Mouse (Mus musculus): ENCODE measurements around the gene Plcxd1. TPM values are rescaled to one million over a fixed set of nuclear protein-coding genes. Genes with fewer than 3 reads are reported as not detected.

Plcxd1 gene
- polyA plus RNA-seq, 1 experiment from 2014 or later, result 12.8 TPM

DNA sequence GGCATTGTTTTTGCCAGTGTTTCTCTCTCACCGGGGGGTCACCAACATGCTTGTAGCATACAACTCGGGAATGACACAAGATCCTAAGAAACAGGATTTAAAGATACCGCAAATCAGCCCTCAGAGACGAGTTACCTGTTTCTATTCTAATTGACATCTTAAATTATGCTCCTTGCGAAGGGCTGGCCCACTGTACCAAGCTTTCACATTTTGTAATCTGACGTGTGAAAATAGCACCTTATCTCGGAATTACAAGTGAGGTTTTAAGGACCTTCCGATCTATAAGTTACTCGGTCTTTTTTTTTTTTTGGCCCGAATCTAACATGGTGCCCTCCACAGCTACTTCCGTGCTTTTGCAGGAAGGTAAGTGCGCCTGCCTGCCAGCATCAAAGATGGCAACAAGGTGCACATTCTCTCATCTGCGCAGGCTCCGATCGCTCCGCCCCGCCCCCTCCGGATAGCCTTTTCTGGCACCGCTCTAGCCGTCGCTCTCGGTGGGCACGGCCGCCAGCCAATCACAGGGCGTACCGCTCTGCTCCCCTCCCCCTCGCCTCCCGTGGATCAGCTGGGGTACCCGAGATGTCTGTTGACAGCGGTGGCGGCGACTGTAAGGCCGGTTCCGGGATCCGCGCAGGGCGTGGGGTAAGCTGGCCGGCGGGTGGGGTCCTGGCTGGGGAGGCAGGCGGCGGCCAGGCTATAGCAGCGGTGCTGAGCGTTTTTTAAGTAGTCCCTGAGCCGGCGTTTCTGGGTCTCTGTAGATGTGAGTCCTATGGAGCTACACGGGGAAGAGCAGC is 35.7 kb downstream of the Plcxd1 start, which contains the start of gene Chfr:
Gene Chfr (plus strand): TSS at position 550 of the 794 bp plus-strand sequence.
- Histone ChIP-seq H3K4me3 (ENCODE audit: low read depth, low read length) (peak within 1 kb of the TSS; percentile 81), H3K4me2 (replicated peaks; ENCODE audit: low read depth) (peak within 1 kb of the TSS; percentile 77), H3K27me3 (ENCODE audit: control insufficient read depth, insufficient read depth, low read length) (no peaks in the 10 kb centered on the region), H3K36me3 (ENCODE audit: control insufficient read depth, insufficient read depth, low read length) (no peaks in the 10 kb centered on the region), H3K27ac (replicated peaks) (peak within 1 kb of the TSS; percentile 89), H3K9ac (ENCODE audit: low read length) (peak within 1 kb of the TSS; percentile 84), H3K9me3 (ENCODE audit: control insufficient read depth, low read length) (0 out of 2 replicates have a peak, but pooled peaks cover 3% of the 10 kb centered on the region), H3K4me1 (replicated peaks; ENCODE audit: control insufficient read depth, insufficient read depth) (no peaks in the 10 kb centered on the region)
- WGBS, result 3% methylated on average over 46 of the region's 46 CpGs
- DNase-seq (ENCODE audit: low spot score) (peak; percentile 99), ATAC-seq (ENCODE audit: low FRiP score, low TSS enrichment) (peak; percentile 100)
- TF ChIP-seq CTCF (IDR thresholded peaks at IDR 0.05; ENCODE audit: low read depth) (0 out of 2 replicates have a peak, but pooled peaks have one; percentile 24), EP300 (optimal IDR thresholded peaks at IDR 0.05) (peak; percentile 73)

- ATAC-seq (ENCODE audit: low FRiP score, low TSS enrichment), result peak; percentile 30; the same call in 1 of the 2 replicates
- DNase-seq (ENCODE audit: low spot score), result no peak
- Histone ChIP-seq H3K27ac (replicated peaks) (peak overlapping the region; percentile 89), H3K36me3 (ENCODE audit: control insufficient read depth, insufficient read depth, low read length) (no peaks in the 10 kb centered on the region), H3K4me1 (replicated peaks; ENCODE audit: control insufficient read depth, insufficient read depth) (no peaks in the 10 kb centered on the region), H3K4me3 (ENCODE audit: low read depth, low read length) (peak overlapping the region; percentile 81), H3K4me2 (replicated peaks; ENCODE audit: low read depth) (peak overlapping the region; percentile 77), H3K9me3 (ENCODE audit: control insufficient read depth, low read length) (0 out of 2 replicates have a peak, but pooled peaks cover 3% of the 10 kb centered on the region), H3K9ac (ENCODE audit: low read length) (peak overlapping the region; percentile 84), H3K27me3 (ENCODE audit: control insufficient read depth, insufficient read depth, low read length) (no peaks in the 10 kb centered on the region)
- 4% methylated on average over 18 of the region's 18 CpGs for WGBS
- no peak for TF ChIP-seq EP300 (optimal IDR thresholded peaks at IDR 0.05)
- no peak for TF ChIP-seq CTCF (IDR thresholded peaks at IDR 0.05; ENCODE audit: low read depth)
These were observed 36.3 kb downstream of the Plcxd1 start for GRCm38 (mm10) chr5:110136087-110136464.

- Histone ChIP-seq H3K9me3 (ENCODE audit: control insufficient read depth, low read length) (0 out of 2 replicates have a peak, but pooled peaks cover 3% of the 10 kb centered on the region), H3K9ac (ENCODE audit: low read length) (no peak overlapping the region)
- ATAC-seq (ENCODE audit: low FRiP score, low TSS enrichment), result no peak
These were observed 38.0 kb downstream of the Plcxd1 start for GRCm38 (mm10) chr5:110137816-110138215.

DNA sequence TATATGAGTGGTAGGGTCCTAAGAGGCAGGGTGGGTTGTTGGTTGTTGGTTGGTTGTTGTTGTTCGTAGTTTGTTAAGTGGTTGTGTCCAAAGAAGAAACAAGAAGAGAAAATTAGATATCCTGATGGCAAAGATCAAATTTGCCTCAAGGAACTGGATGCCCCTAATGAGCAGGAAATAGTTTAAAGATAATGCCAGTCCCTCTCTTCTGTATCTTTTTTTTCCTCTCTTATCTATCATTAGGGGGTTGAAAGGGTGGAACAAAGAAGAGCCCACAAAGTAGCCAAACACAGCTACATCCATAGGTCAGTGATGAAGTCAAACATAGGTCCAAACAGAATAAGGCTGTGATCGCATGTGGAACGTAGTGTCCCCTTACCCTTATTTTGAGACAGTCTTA is 39.6 kb downstream of the Plcxd1 start:
- WGBS, result 94% methylated on average over 3 of the region's 3 CpGs
- TF ChIP-seq CTCF (IDR thresholded peaks at IDR 0.05; ENCODE audit: low read depth) (no peak), EP300 (optimal IDR thresholded peaks at IDR 0.05) (no peak)
- DNase-seq (ENCODE audit: low spot score), result no peak
- Histone ChIP-seq H3K27me3 (ENCODE audit: control insufficient read depth, insufficient read depth, low read length) (no peaks in the 10 kb centered on the region), H3K4me2 (replicated peaks; ENCODE audit: low read depth) (no peak overlapping the region), H3K4me1 (replicated peaks; ENCODE audit: control insufficient read depth, insufficient read depth) (no peaks in the 10 kb centered on the region), H3K27ac (replicated peaks) (no peak overlapping the region), H3K4me3 (ENCODE audit: low read depth, low read length) (no peak overlapping the region), H3K9ac (ENCODE audit: low read length) (no peak overlapping the region), H3K9me3 (ENCODE audit: control insufficient read depth, low read length) (no peaks in the 10 kb centered on the region), H3K36me3 (ENCODE audit: control insufficient read depth, insufficient read depth, low read length) (peaks cover 4% of the 10 kb centered on the region)
- no peak for ATAC-seq (ENCODE audit: low FRiP score, low TSS enrichment)

More at GRCm38 (mm10) chr5:110137816-110138215, 38.0 kb downstream of the Plcxd1 start:
- no peaks in the 10 kb centered on the region for H3K27me3 ChIP-seq (ENCODE audit: control insufficient read depth, insufficient read depth, low read length)
- DNase-seq (ENCODE audit: low spot score), result no peak
- no peak overlapping the region for H3K4me2 ChIP-seq (replicated peaks; ENCODE audit: low read depth)
- H3K4me1 ChIP-seq (replicated peaks; ENCODE audit: control insufficient read depth, insufficient read depth), result no peaks in the 10 kb centered on the region
- no peak overlapping the region for H3K27ac ChIP-seq (replicated peaks)
- 99% methylated on average over 3 of the region's 3 CpGs for WGBS
- TF ChIP-seq EP300 (optimal IDR thresholded peaks at IDR 0.05) (no peak), CTCF (IDR thresholded peaks at IDR 0.05; ENCODE audit: low read depth) (no peak)
- H3K36me3 ChIP-seq (ENCODE audit: control insufficient read depth, insufficient read depth, low read length), result no peaks in the 10 kb centered on the region
- no peak overlapping the region for H3K4me3 ChIP-seq (ENCODE audit: low read depth, low read length)

- H3K36me3 ChIP-seq (ENCODE audit: control insufficient read depth, insufficient read depth, low read length), result peaks cover 4% of the 10 kb centered on the region
- DNase-seq (ENCODE audit: low spot score) (no peak), ATAC-seq (ENCODE audit: low FRiP score, low TSS enrichment) (no peak)
- no peaks in the 10 kb centered on the region for H3K27me3 ChIP-seq (ENCODE audit: control insufficient read depth, insufficient read depth, low read length)
- no peak overlapping the region for H3K9ac ChIP-seq (ENCODE audit: low read length)
- no peaks in the 10 kb centered on the region for H3K9me3 ChIP-seq (ENCODE audit: control insufficient read depth, low read length)
- no peak overlapping the region for H3K4me3 ChIP-seq (ENCODE audit: low read depth, low read length)
- H3K27ac ChIP-seq (replicated peaks), result no peak overlapping the region
- 90% methylated on average over 7 of the region's 7 CpGs for WGBS
- H3K4me2 ChIP-seq (replicated peaks; ENCODE audit: low read depth), result no peak overlapping the region
- H3K4me1 ChIP-seq (replicated peaks; ENCODE audit: control insufficient read depth, insufficient read depth), result no peaks in the 10 kb centered on the region
- no peak for TF ChIP-seq EP300 (optimal IDR thresholded peaks at IDR 0.05)
- TF ChIP-seq CTCF (IDR thresholded peaks at IDR 0.05; ENCODE audit: low read depth), result no peak
These were observed 40.7 kb downstream of the Plcxd1 start for GRCm38 (mm10) chr5:110140424-110140823.

DNA sequence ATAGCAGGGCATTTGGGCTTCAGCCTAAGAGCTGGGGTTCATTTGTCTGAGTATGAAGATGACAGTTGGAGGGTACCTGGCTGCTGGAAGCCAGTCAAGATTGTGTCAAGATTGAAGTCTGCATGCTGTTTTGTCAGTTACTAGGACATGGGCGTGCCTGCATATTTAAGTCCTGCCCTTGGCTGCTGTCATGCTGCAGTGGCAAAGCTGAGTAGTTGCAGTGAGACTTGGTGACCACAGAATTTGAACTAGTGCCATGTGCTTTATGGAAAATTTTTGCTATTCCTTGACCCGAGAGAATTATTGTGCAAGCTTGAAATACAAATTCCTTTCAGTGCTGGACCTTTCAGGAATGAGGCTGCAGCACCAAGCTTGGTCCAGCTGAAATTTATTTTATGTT is 42.5 kb downstream of the Plcxd1 start:
- no peak overlapping the region for H3K27ac ChIP-seq (replicated peaks)
- H3K4me1 ChIP-seq (replicated peaks; ENCODE audit: control insufficient read depth, insufficient read depth), result no peaks in the 10 kb centered on the region
- ATAC-seq (ENCODE audit: low FRiP score, low TSS enrichment) (no peak), DNase-seq (ENCODE audit: low spot score) (no peak)
- no peaks in the 10 kb centered on the region for H3K27me3 ChIP-seq (ENCODE audit: control insufficient read depth, insufficient read depth, low read length)
- TF ChIP-seq EP300 (optimal IDR thresholded peaks at IDR 0.05), result no peak
- TF ChIP-seq CTCF (IDR thresholded peaks at IDR 0.05; ENCODE audit: low read depth), result no peak
- H3K9me3 ChIP-seq (ENCODE audit: control insufficient read depth, low read length), result no peaks in the 10 kb centered on the region
- H3K4me3 ChIP-seq (ENCODE audit: low read depth, low read length), result no peak overlapping the region
- peaks cover 4% of the 10 kb centered on the region for H3K36me3 ChIP-seq (ENCODE audit: control insufficient read depth, insufficient read depth, low read length)
- WGBS, result 74% methylated on average over 2 of the region's 2 CpGs
- no peak overlapping the region for H3K9ac ChIP-seq (ENCODE audit: low read length)
- no peak overlapping the region for H3K4me2 ChIP-seq (replicated peaks; ENCODE audit: low read depth)
